Mouse (Mus musculus): ENCODE results near the gene Rgs7bp.
A peak's percentile ranks its signal among the peaks of the same experiment; 100 is the strongest.
"Not testable (repeated sequence)": the region's sequence is repeated elsewhere in the genome, so short reads cannot be mapped to it uniquely, and the experiment has no call there.

Rgs7bp gene

GRCm38 (mm10) chr13:104936586-104936985, 118.1 kb downstream of the Rgs7bp start:
- no peak for DNase-seq (ENCODE audit: low spot score)

- no peak for DNase-seq (ENCODE audit: low spot score)
Observed at GRCm38 (mm10) chr13:104931635-104932532, 122.8 kb downstream of the Rgs7bp start.

- no peak for DNase-seq (ENCODE audit: low spot score)
Observed at GRCm38 (mm10) chr13:104930814-104931213, 123.9 kb downstream of the Rgs7bp start.

GRCm38 (mm10) chr13:104918663-104919062, 136.1 kb downstream of the Rgs7bp start:
- peak; percentile 50 for DNase-seq (ENCODE audit: low spot score)

DNA sequence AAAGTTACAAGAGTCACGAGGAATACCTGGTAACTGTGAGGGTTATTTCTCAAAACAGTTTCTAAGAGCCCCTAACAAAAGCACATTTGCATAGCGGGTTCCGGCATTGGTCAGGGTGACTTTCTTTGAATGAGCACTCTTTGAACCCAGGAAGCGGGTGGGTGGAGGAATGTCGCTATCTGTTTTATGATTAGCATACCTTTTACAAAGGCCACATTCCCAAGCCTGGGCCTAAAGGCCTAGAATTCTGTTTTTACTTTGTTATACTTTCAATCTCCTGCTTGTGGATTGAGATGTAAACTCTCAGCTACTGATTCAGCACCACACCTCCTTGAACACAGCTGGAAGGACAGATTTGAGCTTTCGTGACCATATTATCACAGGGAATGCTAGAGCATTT, 138.0 kb downstream of the Rgs7bp start:
- not testable (repeated sequence) for DNase-seq (ENCODE audit: low spot score)

- DNase-seq (ENCODE audit: low spot score), result no peak
Observed at GRCm38 (mm10) chr13:104916106-104916505, 138.6 kb downstream of the Rgs7bp start.

DNA sequence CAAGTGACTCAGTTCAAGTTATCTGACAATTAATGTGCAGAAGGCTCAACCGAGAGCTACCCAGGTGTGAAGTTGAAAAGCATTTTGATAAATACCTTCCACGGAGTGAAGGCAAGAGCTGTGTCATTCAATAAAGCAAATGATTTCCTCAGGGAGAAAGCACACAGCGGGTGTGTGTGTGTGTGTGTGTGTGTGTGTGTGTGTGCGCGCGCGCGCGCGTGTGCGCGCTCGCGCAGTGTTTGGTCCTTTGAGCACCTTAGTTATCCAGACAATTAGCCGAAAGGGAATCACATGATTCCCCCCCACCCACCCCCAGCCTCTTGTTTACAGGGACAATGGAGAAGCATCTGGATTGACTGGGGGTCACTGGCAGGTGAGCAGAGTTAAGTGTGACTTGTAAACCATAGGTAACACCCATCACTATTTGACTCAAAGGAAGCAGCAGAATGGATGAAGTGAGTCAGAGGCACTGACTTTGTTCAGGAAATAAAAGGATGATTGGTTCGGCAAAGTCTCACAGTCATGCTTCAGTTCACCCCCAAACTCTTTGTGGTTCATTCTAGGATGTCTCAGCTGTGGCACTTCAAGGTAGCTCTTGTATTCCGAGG, 140.3 kb downstream of the Rgs7bp start:
- DNase-seq (ENCODE audit: low spot score), result no peak

DNA sequence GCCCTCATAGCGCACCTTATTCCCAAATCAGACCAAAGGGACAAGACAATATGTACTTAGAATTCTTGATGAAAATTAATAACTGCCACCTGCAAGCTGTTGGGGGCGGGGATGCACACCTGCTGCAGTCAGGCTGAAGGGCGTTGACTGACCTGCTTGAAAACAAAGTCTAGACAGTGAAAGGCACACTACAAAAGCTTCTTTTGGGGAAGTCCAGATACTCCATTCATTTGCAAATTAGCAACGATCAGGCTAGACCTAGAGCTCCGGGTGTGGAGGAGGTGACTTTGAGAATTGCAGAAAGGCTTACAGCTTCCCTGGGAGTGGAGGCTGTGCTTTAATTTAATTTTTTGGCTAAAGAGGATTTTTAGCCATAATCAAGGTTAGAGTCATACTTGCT, 143.1 kb downstream of the Rgs7bp start:
- DNase-seq (ENCODE audit: low spot score), result not testable (repeated sequence)

DNA sequence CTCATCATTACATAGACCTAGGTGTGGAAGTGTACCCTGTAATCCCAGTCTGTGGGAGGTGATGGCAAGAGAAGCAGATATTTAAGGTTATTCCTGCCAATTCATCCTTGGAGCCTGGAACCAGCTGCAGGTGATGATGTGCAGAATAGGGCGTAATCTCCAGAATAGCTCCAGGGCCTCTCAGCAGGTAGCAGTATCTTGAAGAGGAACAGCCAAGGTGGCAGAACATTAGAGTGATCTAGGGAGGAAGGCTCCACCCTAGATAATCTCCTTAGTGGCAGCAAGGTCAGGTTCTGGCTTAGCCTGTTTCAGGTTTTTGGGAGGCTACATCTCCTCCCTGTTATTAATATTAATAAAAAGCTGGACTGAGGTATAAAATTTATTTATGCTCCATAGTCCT, 143.7 kb downstream of the Rgs7bp start:
- not testable (repeated sequence) for DNase-seq (ENCODE audit: low spot score)

GRCm38 (mm10) chr13:104908691-104909090, 146.0 kb downstream of the Rgs7bp start:
- DNase-seq (ENCODE audit: low spot score), result no peak
